Mouse (Mus musculus): ENCODE data around the gene Sgsm2. TPM values are rescaled to one million over a fixed set of nuclear protein-coding genes. Genes with fewer than 3 reads are reported as not detected.

Gene Sgsm2
- 8.3 and 10.6 TPM in 2 replicates for polyA plus RNA-seq (2012; rRNA removed)

DNA sequence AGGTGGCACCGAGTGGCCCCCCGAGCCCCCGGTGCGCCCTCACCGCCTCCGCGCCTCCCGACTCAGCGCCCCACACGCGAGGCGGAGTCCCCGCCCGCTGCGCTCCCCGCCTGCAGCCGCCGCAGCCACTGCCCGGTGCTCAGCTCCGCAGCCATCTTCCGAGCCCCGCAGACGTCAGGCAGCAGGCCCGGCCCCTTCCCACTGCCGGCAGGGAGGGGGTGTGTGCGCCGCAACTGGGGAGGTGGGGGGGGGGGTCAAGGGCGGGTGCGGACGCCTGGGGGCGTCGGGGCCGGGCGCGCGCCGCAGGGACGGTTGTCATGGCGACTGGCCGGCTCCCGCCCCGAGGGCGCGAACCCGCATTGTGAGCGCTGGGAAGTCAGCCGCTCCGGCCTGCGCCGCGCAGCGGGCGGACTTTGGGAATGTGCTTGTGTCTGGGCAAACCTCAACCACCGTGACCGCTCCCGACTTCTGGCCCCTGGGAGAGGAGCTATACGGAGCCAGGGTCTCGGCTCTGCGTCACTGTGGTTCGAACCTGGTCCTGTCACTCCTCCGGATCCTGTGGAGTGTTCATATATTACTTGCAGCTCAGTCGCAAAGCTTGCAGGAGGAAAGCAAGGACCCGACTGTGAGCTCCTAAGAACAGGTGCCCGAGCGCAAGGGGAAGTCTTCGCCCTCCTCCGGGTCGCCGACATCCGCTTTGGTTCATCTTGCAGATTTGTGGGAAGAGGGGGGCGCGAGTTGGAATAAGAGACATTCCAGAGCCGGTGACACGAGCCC lies at the start of gene Sgsm2:
TSS of gene Sgsm2 (minus strand) at position 160 of the 777 bp plus-strand sequence.
- under 1% methylated on average over 60 of the region's 74 CpGs for WGBS
- no peak for DNase-seq (ENCODE audit: low read depth, low spot score)

- WGBS = 78% methylated on average over 3 of the region's 3 CpGs
- no peak for DNase-seq (ENCODE audit: low read depth, low spot score)
Observed at GRCm38 (mm10) chr11:74946348-74946747, 49.5 kb upstream of the Sgsm2 start.

DNA sequence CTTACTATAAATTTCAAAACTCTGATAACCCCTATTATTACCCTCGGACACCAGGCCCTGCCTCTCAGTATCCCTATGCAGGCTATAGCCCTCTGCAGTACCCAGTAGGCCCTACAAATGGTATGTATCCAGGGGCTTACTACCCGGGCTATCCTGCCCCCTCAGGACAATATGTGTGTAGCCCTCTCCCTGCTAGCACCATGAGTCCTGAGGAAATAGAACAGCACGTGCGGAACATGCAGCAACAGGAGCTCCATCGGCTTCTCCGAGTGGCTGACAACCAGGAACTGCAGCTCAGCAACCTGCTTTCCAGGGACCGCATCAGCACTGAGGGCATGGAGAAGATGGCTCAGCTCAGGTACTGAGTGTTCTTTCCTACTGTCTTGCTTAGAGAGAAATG lies 33.5 kb upstream of the Sgsm2 start:
- 88% methylated on average over 7 of the region's 7 CpGs for WGBS
- no peak for DNase-seq (ENCODE audit: low read depth, low spot score)

GRCm38 (mm10) chr11:74929111-74929510 lies 32.3 kb upstream of the Sgsm2 start:
- WGBS = 67% methylated on average over 4 of the region's 4 CpGs
- DNase-seq (ENCODE audit: low read depth, low spot score) = no peak

DNA sequence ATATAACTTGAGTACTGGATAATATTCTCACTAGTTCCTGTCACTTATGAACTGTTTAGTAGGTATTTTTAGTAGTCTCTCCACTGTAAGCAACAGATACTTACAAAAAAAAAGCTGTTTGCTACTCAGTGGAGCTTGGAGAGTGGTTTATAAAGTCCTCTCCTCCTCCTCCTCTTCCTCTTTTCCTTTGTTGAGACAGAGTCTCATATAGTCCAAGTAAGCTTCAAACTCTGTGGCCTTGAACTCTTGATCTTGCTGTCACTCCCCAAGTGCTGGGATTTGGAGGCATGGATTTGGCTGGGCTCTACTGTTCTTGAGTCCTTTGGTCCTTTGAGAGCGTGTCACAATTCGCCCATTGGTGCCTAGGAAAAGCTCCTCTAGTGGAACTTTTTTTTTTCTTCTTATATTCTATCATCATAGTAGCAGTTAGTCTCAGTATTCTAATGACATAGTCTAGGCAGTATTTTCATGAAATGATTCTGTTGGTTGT lies 30.4 kb upstream of the Sgsm2 start:
- WGBS = 79% methylated on average over 2 of the region's 2 CpGs
- no peak for DNase-seq (ENCODE audit: low read depth, low spot score)

DNA sequence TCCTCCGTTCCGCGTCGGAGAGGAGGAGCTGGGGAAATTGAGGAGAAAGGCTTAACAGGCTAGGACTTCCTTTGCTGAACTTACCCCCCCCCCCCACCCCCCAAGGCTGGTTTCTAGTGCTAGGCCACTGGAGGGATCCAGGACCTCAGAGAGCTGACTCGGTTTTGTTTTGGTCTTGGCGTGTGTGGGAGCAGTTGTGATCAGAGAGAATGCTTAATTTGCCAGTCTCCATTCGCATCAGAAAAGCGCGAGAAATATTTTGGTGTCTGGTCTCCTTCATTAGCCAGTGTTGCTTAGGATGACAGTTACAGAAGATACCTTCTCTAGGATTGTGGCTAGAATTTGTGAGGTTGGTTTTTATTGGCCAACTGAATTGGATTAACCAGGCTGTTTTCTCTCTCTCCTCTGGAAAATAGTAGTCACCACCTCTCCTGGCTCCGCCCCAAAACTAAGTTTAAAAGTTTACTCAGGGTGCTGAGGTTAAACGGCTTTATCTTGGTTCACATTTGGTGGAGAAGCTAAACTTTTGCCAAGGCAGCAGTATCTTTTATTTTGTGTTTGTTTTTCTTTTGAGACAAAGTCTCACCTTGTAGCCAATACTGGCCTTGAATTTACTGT lies 29.6 kb upstream of the Sgsm2 start:
- DNase-seq (ENCODE audit: low read depth, low spot score) = peak; percentile 91
- WGBS = 2% methylated on average over 11 of the region's 11 CpGs

- 1% methylated on average over 80 of the region's 88 CpGs for WGBS
- DNase-seq (ENCODE audit: low read depth, low spot score) = peak; percentile 88
Observed at GRCm38 (mm10) chr11:74925577-74926387, 28.9 kb upstream of the Sgsm2 start, which contains the start of the genes Smg6 and Srr. Gene Smg6, plus strand, starts transcription at chr11:74925823. Gene Srr, minus strand, starts transcription at chr11:74925948.

DNA sequence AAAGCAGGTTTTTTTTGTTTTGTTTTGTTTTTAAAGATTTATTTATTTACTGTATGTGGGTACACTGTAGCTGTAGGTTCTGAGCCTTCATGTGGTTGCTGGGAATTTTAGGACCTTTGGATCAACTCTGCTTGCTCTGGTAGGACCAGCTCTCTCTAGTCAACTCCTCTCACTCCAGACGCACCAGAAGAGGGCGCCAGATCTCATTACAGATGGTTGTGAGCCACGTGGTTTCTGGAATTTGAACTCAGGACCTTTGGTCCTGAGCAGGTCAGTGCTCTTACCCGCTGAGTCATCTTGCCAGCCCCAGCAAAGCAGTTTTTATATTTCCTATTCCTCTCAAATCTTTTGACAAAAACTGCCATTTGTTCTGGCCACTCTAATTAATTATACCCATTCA lies 27.3 kb upstream of the Sgsm2 start:
- 27% methylated on average over 4 of the region's 4 CpGs for WGBS
- DNase-seq (ENCODE audit: low read depth, low spot score) = peak; percentile 47

- WGBS = 74% methylated on average over 6 of the region's 6 CpGs
Observed at GRCm38 (mm10) chr11:74919249-74919648, 22.4 kb upstream of the Sgsm2 start.

DNA sequence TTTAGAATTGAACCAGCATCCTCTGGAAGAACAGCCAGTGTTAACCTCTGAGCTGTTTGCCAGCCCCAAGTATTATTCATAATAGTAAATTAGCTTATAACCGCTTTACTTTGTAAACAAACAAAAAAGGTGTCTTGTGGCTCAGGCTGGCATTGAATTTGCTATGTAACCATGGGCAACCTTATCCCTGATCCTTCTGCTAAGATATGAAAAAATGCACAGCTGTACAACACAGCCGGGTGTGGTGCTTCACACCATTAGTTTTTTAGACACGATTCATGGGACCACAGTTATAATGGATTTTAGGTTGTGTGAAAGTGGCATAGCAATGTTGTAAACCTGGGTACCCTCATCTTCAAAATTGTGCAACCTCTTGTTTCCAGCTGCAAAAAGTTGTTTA lies 15.6 kb upstream of the Sgsm2 start:
- WGBS = 67% methylated on average over 3 of the region's 3 CpGs
- DNase-seq (ENCODE audit: low read depth, low spot score) = no peak

More at GRCm38 (mm10) chr11:74919249-74919648, 22.4 kb upstream of the Sgsm2 start:
- DNase-seq (ENCODE audit: low read depth, low spot score) = no peak

- WGBS = 92% methylated on average over 4 of the region's 4 CpGs
- no peak for DNase-seq (ENCODE audit: low read depth, low spot score)
Observed at GRCm38 (mm10) chr11:74909978-74910377, 13.1 kb upstream of the Sgsm2 start.

DNA sequence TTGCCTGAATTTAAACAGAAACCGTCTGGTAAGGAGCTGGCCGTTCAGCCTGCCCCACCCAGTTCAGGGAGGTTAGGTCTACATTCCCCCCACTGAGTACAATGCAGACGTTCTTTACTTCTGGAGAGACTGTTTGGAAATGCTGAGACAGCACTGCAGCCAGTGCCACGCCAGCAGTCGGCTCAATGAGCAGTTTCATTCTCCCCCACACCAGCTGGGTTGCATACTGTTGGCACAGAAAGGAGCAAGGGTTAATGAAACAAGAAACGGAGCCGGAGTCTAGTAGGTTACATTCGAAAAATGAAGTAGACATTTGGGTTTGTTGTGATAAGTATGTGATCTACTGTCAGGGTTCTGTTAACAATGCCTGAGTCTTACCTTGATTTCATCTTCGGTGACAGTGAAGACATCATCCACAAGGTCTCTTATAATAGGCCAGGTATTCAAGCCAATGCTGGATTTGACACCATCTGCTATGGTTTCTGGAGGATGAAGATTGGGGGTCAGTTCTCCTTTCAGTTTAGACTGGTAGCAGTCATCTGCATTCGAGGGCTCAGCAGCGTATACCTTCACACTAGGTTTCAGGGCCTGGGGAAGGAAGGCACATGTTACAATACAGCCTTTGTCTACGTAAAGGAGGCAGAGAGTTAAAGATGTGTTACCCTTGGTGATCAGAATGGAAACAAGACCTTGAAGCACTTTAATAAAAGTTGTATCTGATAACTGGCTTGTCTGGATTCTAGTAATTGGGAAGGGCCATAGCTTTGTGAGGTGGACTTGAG lies 11.9 kb upstream of the Sgsm2 start:
- WGBS = 66% methylated on average over 12 of the region's 12 CpGs
- no peak for DNase-seq (ENCODE audit: low read depth, low spot score)

DNA sequence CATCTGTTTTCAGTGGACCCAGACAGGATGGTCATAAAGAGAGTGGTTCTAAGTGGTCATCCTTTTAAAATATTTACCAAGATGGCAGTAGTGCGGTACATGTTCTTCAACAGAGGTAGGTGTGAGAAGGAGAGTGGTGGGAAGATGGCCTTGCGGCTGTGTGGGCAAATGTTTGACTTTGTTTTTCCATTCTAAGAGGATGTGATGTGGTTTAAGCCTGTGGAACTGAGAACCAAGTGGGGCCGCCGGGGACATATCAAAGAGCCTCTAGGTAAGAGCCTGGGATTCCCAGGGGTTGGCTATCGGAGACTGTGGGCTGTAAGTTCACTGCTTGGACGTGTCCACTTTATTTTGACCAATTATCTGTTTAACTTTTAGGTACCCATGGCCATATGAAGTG lies 11.0 kb upstream of the Sgsm2 start:
- DNase-seq (ENCODE audit: low read depth, low spot score) = no peak
- 93% methylated on average over 6 of the region's 6 CpGs for WGBS

GRCm38 (mm10) chr11:74902416-74902815 lies 5.6 kb upstream of the Sgsm2 start:
- WGBS = 50% methylated on average over 5 of the region's 5 CpGs
- DNase-seq (ENCODE audit: low read depth, low spot score) = no peak

DNA sequence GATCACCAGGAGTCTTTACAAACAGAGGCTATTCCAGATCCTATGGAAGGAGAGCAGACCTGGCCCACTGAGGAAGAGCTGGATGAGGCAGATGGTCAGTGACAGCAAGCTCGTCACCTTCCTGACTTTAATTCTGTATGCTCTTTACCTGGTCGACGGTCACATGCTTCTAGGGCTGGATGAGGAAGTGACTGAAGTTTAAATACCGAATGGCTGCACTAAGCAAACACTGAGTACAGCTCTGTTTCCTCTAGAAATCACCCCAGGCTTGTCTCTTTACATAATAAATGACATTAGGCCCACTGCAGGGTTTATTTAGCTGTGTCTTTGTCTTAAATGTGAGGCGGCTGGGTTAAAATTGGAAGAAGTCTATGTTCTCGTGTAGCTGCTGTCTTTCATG lies 4.7 kb upstream of the Sgsm2 start:
- no peak for DNase-seq (ENCODE audit: low read depth, low spot score)
- 34% methylated on average over 6 of the region's 6 CpGs for WGBS

DNA sequence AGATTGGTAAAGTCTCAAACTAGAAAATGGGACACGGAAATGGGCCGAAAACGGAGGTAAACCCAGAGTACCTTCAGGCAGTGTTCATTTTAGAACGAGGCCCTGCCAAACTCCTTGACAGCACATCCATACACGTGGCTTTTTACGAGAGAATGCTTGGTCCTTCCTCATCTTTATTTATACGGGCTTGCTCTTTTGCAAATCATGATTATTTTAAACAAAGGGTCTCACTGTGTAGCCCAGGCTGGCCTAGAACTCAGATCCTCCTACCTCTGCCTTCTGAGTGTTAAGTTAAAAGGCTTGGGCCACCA lies 1.6 kb upstream of the Sgsm2 start:
- no peak for DNase-seq (ENCODE audit: low read depth, low spot score)
- WGBS = under 1% methylated on average over 7 of the region's 7 CpGs

GRCm38 (mm10) chr11:74897678-74898516 lies 1.0 kb upstream of the Sgsm2 start, which contains the start of gene Tsr1:
Gene Tsr1, plus strand, starts transcription at chr11:74898071.
- WGBS = under 1% methylated on average over 54 of the region's 54 CpGs
- peak; percentile 72 for DNase-seq (ENCODE audit: low read depth, low spot score)

- 1% methylated on average over 47 of the region's 55 CpGs for WGBS
- DNase-seq (ENCODE audit: low read depth, low spot score) = no peak
Observed at GRCm38 (mm10) chr11:74895980-74896900, 620 bp downstream of the Sgsm2 start.

Measured in large intestine, adult 2 months (tissue).